Mouse (Mus musculus) hindbrain, postnatal 0 days (tissue): ENCODE data around the gene Tcp11. TPM values are rescaled to one million over a fixed set of nuclear protein-coding genes. Genes with fewer than 3 reads are reported as not detected.
A peak's percentile ranks its signal among the peaks of the same experiment; 100 is the strongest.

Experiments
- ATAC-seq: fragments of 200-750 bp; cut with Nextera tagmentation; 2 replicates; pipeline ENCODE4 v1.8.0; 2017; ENCODE audit warnings: mild to moderate bottlenecking, moderate TSS enrichment, moderate library complexity
- DNase-seq: peaks from one replicate; pipeline ENCODE4 v3.0.0-alpha.2; 2015; ENCODE audit warnings: low spot score
- H3K27ac ChIP-seq: fragments of 300-500 bp; sonication (generic); 2 replicates; pipeline ENCODE4 v1.5.1; 2014; ENCODE audit warnings: mild to moderate bottlenecking
- H3K27me3 ChIP-seq: fragments of 300-500 bp; sonication (generic); 2 replicates; pipeline ENCODE4 v1.6.1; 2014; ENCODE audit warnings: low read length, mixed read lengths; ENCODE audit not compliant: insufficient read depth
- H3K36me3 ChIP-seq: fragments of 300-500 bp; sonication (generic); 2 replicates; pipeline ENCODE4 v1.6.1; 2014; ENCODE audit warnings: low read length, mixed read lengths; ENCODE audit not compliant: insufficient read depth
- H3K4me1 ChIP-seq: fragments of 300-500 bp; sonication (generic); 2 replicates; pipeline ENCODE4 v1.6.1; 2014; ENCODE audit warnings: antibody characterized with exemption, low read length, mixed read lengths; ENCODE audit not compliant: insufficient read depth
- H3K4me2 ChIP-seq: fragments of 300-500 bp; sonication (generic); 2 replicates; pipeline ENCODE4 v1.6.1; 2014; ENCODE audit warnings: low read depth, mild to moderate bottlenecking, low read length, moderate library complexity, mixed read lengths
- H3K4me3 ChIP-seq: fragments of 300-500 bp; sonication (generic); 2 replicates; pipeline ENCODE4 v1.5.1; 2014; ENCODE audit warnings: low read length
- H3K9ac ChIP-seq: fragments of 300-500 bp; sonication (generic); replicated peaks from 2 replicates; pipeline ENCODE4 v1.6.1; 2014; ENCODE audit warnings: mild to moderate bottlenecking, low read length, moderate library complexity, mixed read lengths
- H3K9me3 ChIP-seq: fragments of 300-500 bp; sonication (generic); 2 replicates; pipeline ENCODE4 v1.6.1; 2016; ENCODE audit warnings: low read length, mixed read lengths
- CTCF ChIP-seq: IDR thresholded peaks from 2 replicates; pipeline ENCODE4 v1.5.1; 2016; ENCODE audit warnings: antibody characterized with exemption, control low read depth, low read depth
- WGBS: fragments of 180-500 bp; shearing (Covaris S2); extraction: QIAGEN DNeasy Blood & Tissue Kit; methylation state at CpG from one replicate; pipeline ENCODE4 v1.1.7; 2014; 5-methylcytosine and 5-hydroxymethylcytosine counted together
- polyA plus RNA-seq: library from polyadenylated mRNA; unstranded; fragments of >200 nt; fragmentation: Nextera tagmentation; extraction: Ambion mirVana; gene quantifications from 2 replicates; pipeline ENCODE4 v1.2.1, GENCODE M21; 2015
- total RNA-seq: library from RNA; depleted of rRNA; stranded (reverse); fragments of >200 nt; gene quantifications from 2 replicates; pipeline ENCODE4 v1.2.3, GENCODE M21; 2014

The Tcp11 gene
- total and polyA plus RNA-seq, 2 experiments from 2014 or later = 1.9 to 3.6 TPM

DNA sequence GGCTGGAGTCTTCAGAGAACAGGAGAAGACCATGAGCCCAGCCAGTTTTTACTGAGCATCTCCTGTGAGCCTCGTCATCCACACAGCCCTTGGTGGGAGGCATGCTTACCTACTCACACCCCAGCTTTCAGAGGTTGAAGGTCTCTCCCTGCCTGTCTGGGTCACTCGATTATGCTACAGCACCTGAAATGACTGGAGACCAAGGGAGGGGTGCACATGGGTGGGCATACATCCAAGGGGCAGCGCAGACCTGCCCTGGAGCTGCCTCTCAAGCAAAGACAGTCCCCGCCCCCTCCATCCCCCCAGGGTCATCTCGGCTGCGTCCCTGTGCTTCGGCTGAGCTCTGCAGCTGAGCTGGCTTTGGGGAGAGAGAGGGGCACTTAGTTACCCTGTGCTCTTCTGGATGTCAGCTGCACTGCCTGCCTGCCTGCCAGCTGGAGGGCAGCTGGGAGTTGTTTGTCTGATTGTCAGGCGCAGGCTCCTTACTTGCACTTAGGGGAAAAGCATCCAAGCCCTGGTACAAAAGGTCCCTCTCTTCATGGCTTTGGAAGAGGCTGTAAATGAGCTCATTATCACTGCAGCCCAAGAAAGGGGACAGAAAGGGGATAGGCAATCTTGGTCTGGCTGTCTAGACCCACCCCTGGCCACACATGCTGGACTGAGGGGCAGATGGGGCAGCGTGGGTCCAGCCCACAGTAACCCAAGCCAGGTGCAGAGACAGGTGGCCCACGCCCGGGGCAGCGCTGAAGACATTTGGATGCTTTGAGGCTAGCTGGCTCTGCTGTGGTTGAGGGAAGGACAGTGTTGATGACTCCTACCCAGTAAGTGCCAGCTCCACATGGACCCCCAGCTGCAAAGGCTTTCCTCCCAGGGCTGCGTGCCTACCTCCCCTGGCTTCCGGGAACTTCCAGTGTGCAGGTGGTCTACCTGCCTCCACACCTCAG, 43.4 kb downstream of the Tcp11 start:
- H3K27me3 ChIP-seq = no peaks in the 10 kb centered on the region
- ATAC-seq (peak; percentile 67), DNase-seq (peak; percentile 76)
- H3K9me3 ChIP-seq = no peaks in the 10 kb centered on the region
- H3K9ac ChIP-seq = peak overlapping the region; percentile 30; the same call in 1 of the 2 replicates
- TF ChIP-seq CTCF = no peak
- peaks cover 31% of the 10 kb centered on the region for H3K4me1 ChIP-seq
- peak overlapping the region; percentile 66 for H3K27ac ChIP-seq
- no peak overlapping the region for H3K4me3 ChIP-seq
- H3K4me2 ChIP-seq = no peak overlapping the region
- H3K36me3 ChIP-seq = 0 out of 2 replicates have a peak, but pooled peaks cover 5% of the 10 kb centered on the region
- WGBS = 37% methylated on average over 14 of the region's 14 CpGs

DNA sequence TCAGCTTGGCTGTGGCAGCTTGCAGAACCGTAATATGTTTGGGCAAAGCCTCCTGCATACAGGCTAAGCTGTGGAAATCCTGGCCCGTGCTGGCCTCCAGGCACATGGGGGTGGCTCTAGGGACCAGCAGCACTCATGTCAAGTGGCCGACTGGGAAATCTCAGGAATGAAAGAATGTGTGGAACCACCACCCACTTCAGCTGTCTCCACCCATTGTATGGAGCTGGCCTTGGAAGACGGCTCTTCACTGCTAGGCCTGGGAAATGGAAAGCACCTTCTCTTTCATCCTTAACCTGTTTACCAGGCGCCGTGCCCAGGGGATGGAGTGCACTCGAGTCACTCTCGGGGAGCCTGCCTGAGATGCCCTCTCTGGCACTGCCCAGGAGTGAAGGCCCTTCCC, 45.5 kb downstream of the Tcp11 start:
- no peak overlapping the region for H3K4me3 ChIP-seq
- no peaks in the 10 kb centered on the region for H3K27me3 ChIP-seq
- no peaks in the 10 kb centered on the region for H3K9me3 ChIP-seq
- DNase-seq = no peak
- H3K9ac ChIP-seq = no peak overlapping the region
- no peak for ATAC-seq
- no peak overlapping the region for H3K4me2 ChIP-seq
- WGBS = 72% methylated on average over 8 of the region's 8 CpGs
- TF ChIP-seq CTCF = no peak
- peaks cover 23% of the 10 kb centered on the region for H3K4me1 ChIP-seq
- 0 out of 2 replicates have a peak, but pooled peaks cover 5% of the 10 kb centered on the region for H3K36me3 ChIP-seq
- no peak overlapping the region for H3K27ac ChIP-seq

DNA sequence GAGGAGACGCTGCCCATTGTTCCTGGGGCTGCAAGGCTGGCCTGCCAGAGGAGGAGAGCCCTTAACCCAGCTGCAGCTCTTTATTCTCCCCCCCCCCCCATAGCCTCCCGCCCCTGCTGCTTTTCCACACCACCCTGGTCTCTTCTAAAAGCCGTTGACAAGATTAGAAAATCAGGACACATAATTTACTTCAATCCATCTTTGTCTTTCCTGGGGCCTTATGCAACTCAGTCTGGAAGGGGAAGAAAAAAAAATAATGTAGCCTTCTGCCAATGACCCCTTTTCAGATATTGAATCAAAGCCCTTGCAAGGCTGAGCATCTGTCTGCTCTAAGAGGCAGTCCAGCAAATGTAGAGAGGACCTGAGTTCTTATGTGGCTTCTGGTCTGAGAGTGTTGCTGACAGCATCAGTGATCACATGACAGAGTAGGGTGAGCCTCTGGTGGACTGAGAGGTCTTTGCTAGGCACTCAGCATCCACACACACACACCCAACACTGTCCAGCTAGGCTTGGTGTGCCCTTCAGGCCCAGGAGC, 47.3 kb downstream of the Tcp11 start:
- Histone ChIP-seq H3K9me3 (no peaks in the 10 kb centered on the region), H3K36me3 (no peaks in the 10 kb centered on the region), H3K4me2 (no peak overlapping the region), H3K27me3 (no peaks in the 10 kb centered on the region), H3K4me3 (no peak overlapping the region), H3K9ac (no peak overlapping the region; the same call in 1 of the 2 replicates), H3K4me1 (peaks cover 23% of the 10 kb centered on the region), H3K27ac (peak overlapping the region; percentile 56)
- DNase-seq (no peak), ATAC-seq (no peak)
- TF ChIP-seq CTCF = no peak
- 28% methylated on average over 3 of the region's 3 CpGs for WGBS

DNA sequence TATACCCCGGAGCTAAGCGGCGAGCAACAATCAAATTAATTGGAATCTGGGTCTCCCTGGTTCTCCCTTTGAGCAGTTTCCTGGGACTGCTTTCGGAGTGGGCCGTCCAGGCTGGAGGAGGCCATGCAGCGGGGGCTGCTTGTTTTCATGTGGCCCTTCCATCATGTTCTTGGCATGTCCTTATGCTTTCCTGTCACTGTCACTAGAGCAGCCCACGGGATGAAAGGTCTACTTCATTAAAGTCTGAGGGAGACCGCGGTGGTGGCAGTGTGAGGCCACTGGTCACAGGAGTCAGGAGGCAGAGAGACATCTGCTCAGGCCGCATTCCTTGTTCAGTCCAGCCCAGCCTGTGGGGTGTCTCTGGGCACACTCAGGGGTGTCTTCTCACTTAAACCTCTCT, 48.2 kb downstream of the Tcp11 start:
- ATAC-seq = 0 out of 2 replicates have a peak, but pooled peaks have one; percentile 18
- Histone ChIP-seq H3K4me3 (no peak overlapping the region), H3K27me3 (no peaks in the 10 kb centered on the region), H3K4me1 (peaks cover 20% of the 10 kb centered on the region), H3K9ac (peak overlapping the region; percentile 13), H3K9me3 (no peaks in the 10 kb centered on the region), H3K36me3 (no peaks in the 10 kb centered on the region), H3K4me2 (no peak overlapping the region), H3K27ac (peak overlapping the region; percentile 56)
- no peak for DNase-seq
- 42% methylated on average over 10 of the region's 10 CpGs for WGBS
- no peak for TF ChIP-seq CTCF

DNA sequence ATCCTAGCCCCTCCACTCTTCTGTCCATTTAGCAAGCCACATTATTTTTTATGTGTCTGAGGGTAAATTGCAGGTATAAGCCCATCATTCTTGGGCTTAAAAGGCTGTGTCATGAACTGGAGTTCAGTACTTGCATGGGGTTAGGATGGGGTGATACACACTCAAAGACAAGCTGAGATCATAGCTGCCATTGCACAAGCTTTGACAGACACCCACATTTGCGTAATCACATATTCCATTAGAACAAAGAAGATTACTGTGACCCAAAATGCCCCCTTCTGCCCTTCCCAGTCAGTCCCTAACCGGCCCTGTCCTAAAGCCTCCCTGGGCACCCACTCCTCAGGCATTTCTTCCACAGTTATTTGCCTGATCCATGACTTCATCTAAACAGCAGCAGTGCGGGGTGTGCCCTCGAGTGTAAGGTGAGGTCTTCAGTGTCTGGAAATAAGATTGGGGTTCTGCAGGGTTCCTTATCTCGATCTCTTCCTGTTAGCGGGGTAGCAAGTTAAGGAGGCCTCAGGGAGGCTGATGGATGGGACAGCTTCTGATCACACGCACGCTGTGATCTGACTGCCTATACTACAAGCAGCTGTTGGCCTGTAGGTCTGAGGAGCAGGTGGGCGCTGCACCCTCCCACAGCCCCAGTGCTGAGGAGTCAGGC, 49.0 kb downstream of the Tcp11 start:
- peaks cover 18% of the 10 kb centered on the region for H3K4me1 ChIP-seq
- H3K36me3 ChIP-seq = no peaks in the 10 kb centered on the region
- H3K27ac ChIP-seq = 0 out of 2 replicates have a peak overlapping the region, but pooled peaks have one; percentile 15
- no peaks in the 10 kb centered on the region for H3K27me3 ChIP-seq
- ATAC-seq = 0 out of 2 replicates have a peak, but pooled peaks have one; percentile 1
- no peak overlapping the region for H3K4me3 ChIP-seq
- no peak overlapping the region for H3K4me2 ChIP-seq
- H3K9me3 ChIP-seq = no peaks in the 10 kb centered on the region
- DNase-seq = no peak
- WGBS = 71% methylated on average over 9 of the region's 9 CpGs
- no peak overlapping the region; the same call in 1 of the 2 replicates for H3K9ac ChIP-seq
- TF ChIP-seq CTCF = no peak

DNA sequence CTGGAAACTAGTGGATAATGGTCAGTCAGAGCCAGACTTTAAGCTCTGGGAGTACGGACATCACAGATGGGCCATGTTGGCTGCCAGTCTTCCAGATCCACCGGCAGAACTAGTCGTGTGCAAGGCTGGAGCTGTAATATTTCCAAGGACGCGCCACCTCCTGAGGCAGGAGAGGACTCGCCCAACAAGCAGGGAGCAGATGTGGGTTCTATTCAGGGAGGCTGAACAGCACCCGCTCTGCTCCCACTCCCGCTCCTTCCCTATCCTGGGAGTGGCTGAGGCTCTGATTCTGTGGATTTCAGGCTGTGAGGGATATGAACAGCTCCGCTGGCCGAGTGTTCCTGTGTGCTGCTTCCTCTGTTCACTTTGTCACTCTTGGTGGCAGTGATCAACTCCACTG, 50.0 kb downstream of the Tcp11 start:
- H3K9me3 ChIP-seq = no peaks in the 10 kb centered on the region
- no peak overlapping the region for H3K9ac ChIP-seq
- no peak overlapping the region for H3K4me3 ChIP-seq
- no peak for ATAC-seq
- no peaks in the 10 kb centered on the region for H3K27me3 ChIP-seq
- H3K4me1 ChIP-seq = peaks cover 24% of the 10 kb centered on the region
- no peak for DNase-seq
- no peak overlapping the region for H3K4me2 ChIP-seq
- no peaks in the 10 kb centered on the region for H3K36me3 ChIP-seq
- TF ChIP-seq CTCF = no peak
- WGBS = 75% methylated on average over 10 of the region's 10 CpGs
- H3K27ac ChIP-seq = peak overlapping the region; percentile 15; the same call in 1 of the 2 replicates
